Mouse (Mus musculus) brain, adult 2 months (tissue): Measurements from ENCODE around the gene Mypn.

ENCODE experiments used
- DNase-seq: peaks from one replicate; pipeline ENCODE4 v3.0.0; 2011; ENCODE audit warnings: low read depth, low spot score

The Mypn gene

DNA sequence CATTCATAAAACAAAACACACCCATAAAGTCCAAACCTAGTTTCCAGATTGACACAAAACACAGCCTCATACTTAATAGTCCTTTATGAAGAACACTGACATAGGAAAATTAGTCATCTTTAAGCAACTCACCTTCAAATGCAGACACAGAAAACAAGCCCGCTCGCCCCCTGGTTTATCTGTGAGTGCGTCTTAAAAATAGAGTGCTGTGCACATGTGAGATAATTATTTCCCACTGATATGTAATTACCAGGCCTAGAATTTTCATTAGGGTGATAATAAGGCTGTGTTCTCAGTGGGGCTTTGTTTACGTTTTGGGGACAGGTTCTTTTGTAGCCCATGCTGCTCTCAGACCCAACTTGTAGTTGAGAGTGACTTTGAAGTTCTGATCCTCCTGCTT is 4.7 kb downstream of the Mypn start:
- DNase-seq: no peak

DNA sequence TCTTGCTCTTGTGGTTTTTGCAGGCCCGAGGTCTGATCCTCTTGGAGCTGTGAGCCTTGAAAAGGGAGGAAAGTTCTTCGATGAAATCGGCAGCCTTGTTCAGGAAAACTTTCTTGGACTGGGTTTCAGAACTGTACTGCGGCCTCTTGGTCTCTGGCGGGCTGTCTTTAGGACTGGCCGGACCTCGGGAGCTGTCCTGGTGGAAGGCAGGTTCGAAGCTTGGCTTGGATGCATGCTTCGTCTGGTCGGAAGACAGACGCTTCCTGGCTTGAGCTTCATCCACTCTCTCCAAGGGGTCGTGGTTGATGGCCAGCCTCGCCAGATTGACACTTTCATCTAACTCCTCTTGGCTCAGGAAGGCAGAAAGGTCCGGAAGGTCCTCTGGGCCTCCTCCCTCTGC is 11.0 kb downstream of the Mypn start:
- no peak for DNase-seq

DNA sequence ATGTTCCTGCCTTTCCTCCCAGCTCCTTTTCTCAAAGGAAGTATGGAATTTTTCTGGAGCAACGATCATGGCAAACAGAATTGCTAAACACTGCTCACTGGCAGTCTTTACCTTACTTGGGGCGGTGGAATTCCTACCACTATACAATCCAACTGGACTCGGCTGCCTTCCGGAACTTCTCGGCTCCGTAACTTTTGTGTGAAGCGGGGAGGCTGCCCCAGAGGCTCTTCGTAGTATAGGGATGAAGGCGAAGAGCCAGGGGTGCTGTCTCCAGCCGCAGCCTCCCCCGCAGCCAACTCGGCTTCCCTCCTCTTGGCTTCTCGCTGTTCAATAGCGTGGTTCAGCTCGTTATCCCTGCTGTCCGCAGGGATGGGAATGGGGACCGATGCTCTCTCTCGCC is 11.5 kb downstream of the Mypn start:
- DNase-seq: no peak

DNA sequence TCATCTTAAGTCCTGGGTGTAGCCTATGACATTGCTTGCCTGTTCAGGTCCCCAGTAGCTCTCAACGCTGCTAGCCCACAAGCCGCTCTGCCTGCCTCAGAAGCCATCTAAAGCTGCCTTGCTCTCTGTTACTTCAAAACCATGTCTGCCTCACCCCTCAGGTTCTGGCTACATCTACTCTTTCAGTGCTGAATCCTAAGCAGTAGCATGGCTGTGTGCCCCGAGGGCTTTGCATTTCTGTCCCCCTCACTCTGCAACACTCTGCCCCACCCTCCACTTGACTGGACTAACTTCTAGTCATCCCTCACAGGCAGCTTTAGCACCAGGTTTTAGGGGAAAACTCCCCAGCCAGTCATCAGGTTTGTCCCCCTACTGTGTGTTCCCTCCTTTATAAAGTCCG is 19.3 kb downstream of the Mypn start:
- DNase-seq: no peak

DNA sequence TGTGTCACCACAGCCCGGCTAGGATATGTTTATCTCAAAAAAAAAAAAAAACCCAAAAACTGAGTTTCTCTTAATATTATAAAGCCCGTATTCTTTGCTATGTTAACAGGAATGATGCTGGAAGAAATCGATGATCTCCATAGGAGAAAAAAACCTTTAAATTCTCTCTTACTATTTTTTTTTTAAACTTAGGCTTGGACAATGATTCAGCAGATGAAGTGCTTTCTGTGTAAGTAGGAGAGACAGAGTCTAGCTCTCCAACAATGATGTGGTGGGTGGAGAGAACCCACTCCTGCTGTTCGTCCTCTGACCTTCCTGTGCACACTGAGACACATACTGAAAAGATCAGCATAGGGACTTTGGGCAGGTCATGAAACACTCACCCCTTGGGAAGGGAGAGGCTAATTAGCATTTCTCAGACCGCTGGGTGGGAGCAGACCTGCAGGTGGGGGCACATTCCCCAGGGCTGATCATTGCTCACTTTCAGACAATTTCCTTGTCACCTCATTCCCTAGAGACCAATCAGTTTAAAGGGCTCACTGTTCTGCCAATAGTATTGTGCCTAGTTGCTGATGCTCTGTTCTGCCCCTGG is 21.5 kb downstream of the Mypn start:
- no peak for DNase-seq

DNA sequence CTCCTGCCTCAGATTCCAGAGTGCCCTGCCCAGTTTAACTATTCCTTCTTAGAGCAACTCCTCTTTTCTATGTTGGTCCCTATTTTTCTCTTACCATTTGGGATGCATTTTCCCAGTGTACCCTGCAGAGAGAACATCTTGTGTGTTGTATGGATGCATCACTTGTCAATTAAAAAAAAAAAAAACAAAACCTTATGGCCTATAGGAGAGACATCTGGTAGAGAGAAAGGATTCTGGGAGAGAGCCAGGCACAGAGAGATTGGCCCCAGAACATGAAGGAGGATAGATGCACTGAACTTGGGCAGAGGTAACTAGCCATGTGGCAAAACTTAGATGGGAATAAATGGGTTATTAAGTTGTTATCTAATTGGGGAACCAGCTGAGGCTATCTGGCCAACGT is 22.6 kb downstream of the Mypn start:
- DNase-seq: no peak

DNA sequence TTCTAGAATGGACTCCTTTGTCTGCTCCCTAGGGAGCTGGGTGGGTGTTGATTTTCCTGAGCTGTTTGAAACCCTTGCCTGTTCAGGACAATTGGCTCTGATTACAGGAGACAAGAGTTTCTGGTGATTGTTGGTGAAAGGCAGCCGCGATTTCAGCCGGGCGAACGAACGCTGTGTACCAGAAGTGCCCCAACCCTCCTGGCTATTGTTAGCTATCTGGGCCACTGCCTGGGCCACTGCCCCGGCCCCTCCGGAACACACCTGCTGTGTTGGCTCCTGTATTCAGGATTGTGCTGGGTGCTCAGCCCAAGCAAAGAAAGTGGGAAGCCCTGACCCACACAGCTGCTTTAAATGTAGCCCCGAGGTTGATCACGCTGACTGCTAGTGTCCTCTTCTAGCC is 24.2 kb downstream of the Mypn start:
- no peak for DNase-seq

DNA sequence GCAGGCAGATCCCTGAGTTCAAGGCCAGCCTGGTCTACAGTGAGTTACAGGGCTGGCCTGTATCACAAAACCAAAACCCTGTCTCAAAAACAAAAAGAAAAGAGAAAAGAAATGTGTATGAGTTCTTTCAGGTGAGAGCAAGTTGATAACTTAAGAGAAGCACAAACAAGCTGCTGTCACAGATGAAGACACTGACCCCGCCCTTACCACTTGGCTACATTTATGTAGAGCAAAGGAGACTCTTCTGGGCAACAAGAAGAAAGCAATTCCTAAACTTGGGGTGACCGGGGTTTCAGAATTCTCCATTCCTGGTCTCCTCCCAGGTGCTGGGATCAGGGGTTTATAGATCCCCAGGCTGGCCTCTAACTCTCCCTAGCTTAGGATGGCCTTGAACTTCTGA is 25.4 kb downstream of the Mypn start:
- DNase-seq: no peak

DNA sequence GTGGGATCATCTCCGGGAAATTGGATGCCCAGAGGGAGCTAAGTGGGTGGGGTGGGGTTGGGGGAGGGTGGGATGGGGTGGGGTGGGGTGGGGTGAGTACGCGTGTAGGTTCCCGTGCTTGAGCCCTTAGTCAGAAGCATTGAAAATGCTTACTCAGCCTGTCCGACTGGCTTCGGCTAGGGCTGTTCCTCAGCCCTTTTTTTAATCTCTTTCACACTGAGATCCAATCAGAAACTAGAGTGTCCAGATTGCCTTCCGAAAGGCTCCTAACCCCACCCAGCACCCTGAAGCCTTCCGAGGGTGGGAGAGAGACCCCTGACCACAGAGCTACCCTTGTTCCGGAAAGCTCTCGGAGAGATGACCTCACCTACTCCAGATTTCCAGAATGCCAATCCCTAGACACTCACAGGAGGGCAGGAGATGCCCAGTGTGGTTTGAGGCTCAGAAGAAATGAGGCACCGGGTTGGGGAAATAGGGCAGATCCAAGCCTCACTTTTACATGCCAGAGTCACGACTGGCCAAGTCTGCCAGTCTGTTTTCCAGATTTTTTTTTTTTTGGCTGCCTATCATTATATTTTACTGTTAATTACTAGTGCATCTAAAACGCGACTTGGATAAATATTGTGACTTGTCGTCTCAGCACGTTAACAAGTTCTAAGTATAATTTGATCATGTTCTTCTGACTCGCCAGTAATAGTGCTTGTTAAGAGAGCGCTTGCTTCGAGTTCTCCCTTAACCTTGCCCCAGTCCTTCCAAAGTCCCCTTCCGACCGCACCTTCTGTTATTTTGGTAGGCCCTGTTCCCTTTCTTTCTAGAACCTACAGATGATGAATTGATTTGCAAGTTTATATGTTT is 26.2 kb downstream of the Mypn start:
- no peak for DNase-seq

DNA sequence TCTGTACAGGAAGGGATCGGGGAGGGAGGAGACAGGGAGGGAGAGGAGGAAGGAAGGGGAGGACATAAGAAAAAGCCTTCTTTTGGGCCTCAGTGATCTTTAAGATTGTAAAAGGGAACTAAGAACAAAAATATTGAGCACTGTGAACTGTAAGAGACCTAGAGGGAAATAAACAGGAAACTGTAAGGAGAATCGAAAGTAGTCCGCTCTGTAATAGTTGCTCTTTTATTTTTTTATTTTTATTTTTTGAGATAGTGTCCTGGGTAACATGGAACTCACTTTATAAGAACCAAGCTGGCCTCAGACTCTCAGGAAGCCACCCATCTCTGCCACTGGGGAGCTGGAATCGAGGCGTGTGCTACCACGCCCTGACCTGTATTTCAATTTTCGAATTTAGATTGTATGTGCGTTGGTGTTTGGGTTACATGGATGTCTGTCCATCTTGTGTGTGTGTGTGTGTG is 27.3 kb downstream of the Mypn start:
- no peak for DNase-seq

DNA sequence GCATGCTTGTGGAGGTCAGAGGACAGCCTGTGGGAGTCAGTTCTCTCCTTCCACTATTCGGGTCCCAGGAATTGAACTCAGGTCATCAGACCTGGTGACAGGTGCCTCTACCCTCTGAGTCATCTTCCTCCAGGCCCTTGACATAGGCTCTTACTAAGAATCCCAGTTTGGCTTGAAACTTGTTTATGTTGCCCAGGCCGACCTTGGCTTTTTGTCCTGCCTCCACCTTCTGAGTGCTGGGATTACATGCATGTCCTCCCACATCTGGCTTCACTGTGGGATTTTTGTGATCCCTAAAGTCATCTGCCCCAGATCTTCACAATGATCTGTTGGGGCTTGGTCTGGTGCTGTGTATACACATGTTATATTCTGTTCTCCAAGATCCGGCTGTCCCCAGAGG is 31.7 kb downstream of the Mypn start:
- no peak for DNase-seq

DNA sequence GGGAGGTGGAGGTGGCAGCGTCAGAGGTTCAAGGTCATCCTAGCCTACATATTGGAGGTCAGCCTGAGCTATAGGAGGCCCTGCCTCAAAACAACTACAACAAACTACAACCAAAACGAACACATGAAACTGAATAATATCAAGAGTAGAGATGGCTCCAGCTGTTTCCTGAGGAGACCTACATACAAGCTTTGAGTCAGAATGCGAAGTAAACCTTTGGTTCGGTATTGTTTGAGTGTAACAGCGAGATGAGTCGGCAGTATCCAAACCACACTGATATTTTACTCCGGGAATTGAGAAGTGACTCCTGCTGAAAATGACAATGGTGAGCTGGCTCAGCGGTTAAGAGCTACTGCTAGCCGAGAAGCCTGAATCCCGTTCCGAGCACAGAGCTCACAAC is 34.2 kb downstream of the Mypn start:
- DNase-seq: no peak

DNA sequence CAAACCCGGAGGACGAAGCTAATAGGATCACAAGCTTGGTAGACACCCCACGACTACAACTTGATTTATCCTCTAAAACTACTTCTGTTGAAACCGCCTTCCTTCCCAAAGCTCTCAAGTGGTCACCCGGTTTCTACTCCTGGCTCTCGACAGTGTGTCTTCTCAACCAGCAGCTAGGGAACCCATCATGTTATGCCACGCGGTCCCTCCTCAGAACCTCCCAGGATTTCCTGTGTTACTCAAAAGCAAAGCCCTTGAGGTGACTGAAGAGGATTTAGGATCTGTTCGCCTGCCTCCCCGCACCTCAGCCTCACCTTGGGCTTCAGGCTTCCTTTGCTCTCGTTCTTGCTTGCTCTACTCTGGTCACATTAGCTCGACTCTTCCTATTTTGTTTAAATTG is 35.6 kb downstream of the Mypn start:
- no peak for DNase-seq

DNA sequence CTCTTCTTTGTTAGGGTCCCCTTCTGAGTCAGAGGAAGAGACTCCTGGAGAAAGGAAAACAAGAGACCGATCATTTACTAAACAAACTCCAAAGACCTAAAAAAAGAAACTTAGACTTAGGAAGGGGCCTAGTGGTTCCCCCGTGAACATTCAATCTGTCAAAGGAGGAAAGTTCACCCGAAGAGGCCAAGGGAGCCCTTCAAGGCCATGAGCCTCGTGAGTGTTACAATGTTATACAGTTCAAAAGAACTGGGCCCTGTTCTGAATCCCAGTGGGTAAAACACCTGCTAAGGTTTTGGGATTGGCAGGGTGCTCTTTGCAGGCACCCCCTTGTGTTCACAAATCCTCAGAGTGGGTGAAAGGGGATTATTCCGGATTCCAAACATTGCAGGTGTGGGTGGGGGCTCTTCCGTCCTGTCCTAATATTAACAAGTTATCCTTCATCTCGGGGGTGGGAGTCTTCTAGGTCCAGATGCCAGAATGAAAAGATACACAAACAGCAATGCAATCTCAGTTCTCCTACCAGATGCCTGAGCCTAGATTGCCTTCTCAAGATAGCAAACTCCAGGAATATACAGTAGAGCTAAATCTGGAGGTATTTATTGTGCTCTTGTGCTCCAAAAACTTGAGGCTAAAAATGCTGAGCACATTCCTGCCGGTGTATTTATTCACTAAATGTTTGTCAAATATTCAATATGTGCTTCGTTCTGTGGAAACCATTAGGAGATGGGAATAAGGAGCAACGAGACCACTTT is 36.3 kb downstream of the Mypn start:
- peak; percentile 53 for DNase-seq

DNA sequence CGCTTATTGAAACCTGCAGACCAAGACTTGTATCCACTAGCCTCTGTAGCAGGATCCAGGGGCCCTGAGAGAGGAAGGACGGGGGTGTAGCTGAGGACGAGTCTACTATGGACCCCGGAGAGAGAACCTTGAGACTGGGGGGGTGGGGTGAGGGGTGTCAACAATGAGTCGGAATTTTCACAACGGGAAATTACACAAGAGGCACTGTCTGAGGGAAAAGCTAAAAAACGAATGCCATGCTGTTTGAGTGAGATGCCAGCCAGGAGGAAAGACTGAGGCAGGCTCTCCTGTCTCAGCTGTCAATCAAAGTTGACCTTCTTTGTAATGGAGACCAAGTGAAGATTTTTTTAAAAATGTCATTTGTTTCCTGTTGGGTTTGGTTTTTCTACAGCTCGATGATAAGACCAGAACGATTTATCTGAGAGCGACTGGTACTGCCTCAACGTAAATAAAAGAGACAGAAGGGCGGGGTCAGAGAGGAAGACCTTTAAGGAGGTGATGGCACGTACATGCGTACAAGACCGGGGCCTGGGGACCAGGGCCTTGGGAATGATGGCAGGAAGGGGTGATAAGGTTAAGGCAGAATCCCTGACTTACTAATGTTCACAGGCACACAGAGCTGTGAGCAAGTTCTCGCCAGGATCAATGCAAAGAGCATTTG is 37.9 kb downstream of the Mypn start:
- no peak for DNase-seq

DNA sequence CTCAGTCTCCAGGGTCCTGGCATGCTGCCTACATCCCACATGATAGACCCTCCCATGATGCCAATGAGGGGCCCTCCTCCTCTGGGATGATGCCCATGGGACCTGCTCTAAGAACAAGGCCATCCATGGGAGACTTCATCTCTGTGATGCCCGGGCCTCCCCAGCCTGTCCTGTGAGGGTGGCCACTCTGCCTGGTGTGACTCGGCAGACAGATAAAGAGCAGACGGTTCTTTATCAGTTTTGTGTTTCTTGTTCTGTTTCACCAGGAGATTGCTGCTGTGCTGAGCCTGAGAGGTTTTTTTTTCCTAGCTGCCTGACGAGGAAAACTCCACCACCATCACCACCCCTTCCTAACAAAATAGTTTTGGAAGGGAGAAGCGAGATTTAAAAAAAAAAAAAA is 42.5 kb downstream of the Mypn start:
- DNase-seq: peak; percentile 28

DNA sequence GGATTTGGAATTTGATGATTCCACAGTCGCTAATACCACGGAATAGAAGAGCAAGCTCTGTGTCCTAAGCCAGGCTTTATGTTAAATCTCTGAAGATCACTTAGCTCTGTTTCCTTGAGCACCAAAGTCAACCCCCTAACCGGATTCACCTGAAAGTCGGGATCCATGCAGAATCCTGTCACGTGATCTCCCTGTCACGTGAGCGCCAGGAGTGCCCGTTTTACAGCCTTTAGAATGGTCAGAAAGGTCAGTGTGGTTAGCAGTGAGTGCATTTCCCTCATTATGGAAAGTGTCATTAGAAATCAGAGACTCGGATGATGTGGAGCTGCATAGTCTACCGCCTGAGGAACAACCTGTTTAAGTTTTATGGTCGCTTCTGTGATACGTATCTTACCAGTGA is 43.1 kb downstream of the Mypn start:
- DNase-seq: no peak

DNA sequence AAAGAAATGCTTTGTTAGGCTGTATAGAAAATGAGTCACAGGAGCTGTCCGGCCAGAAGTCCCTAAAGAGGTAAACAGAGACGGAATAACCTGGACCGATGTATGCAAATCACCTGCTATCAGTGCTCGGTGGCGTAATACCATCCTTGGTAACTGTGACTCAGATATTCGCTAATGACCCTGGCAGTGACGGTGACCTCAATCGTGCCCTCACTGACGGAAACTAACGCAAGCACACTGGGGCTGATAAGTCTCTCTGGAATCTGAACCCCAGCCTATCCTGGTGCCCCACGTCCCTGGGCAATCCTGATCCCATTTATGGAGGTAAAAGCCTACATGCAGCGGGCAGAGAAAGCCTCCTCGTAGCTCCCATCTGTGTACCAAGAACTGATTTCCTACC is 45.6 kb downstream of the Mypn start:
- peak; percentile 21 for DNase-seq

DNA sequence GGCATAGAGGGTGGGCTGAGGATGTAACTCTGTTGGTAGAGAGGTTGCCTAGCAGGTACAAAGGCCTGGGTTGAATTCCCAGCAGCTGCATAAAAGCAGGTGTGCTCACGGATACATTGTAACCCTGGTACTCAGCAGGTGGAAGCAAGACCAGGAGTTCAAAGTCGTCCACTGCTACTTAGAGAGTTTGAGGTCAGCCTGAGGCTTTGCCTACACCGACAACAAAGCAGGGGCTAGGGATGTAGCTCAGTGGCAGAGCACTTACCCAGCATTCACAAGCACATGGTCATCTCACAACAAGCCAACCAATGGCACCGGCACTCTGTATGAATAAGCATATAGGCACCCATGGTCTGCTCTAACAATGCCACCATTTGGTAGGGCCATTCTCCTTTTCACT is 46.3 kb downstream of the Mypn start:
- DNase-seq: no peak

DNA sequence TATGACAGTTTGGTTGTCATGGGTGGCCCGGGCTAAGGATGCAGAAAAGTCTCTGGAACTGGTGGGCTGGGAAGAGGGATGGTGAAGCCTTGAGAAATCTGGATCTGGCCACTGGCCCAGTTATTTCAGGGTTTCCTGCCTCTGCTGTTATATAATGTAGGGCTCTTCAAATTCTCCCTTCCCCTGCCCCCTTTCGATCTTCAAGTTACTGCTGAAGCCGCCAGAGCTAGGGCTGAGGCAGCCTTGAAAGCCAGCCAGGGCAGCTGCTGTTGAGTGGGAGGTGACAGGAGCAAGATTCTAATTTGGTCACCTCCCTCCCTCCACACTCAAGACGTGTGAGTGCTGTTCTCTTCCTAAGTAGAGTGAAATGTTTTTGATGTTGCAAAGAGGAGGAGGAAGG is 46.8 kb downstream of the Mypn start:
- peak; percentile 96 for DNase-seq

DNA sequence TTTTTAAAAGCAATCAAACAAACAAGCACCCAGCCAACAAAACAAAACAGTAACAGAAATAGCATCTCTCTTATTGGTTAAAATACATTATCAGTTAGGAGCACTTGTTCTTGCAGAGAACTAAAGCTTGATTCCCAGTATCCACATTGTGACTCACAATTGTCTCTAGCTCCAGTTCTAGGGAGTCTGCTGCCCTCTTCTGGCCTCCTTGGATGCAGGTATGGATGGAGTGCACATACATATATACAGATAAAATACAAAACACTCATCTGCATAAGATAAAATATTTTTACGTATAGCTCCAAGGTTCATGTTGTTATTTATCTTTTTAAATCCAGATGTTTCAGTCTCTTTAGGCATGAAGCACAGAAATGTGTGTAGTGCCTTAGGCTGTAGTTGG is 47.4 kb downstream of the Mypn start:
- DNase-seq: peak; percentile 24

DNA sequence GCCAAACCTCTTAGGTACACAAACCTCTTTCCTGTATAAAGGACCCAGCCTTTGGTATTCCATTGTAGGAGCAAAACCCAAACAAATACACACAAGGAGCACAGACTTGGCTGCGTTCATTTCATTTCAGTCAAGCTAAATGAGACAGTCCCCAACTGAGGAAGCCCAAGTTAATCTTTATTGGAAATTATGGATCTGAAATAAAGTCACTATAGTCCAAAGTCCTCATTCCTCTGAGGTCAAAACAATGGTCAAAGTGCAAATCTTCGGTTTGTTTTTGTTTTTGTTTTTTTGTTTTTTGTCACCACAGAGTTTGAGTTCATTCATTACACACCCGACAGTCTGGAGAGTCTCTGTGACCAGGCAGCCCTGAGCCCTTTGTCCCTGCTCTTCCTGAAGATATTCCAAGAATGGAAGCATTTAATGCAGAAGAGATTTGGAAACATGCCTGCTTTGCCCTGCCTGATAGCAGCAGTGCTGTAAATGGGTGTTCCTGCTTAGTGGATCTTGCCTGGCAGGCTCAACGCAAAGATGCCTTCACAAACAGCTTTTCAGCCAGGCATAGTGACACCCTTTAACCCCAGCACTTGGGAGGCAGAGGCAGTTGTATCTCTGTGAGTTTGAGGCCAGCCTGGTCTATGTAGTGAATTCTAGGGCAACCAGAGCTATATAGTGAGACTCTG is 47.9 kb downstream of the Mypn start:
- no peak for DNase-seq
